Mouse (Mus musculus) MEL (cell line): ENCODE measurements around the gene Nr3c2. TPM values are rescaled to one million over a fixed set of nuclear protein-coding genes. Genes with fewer than 3 reads are reported as not detected.

Experiments used
- DNase-seq: peaks from one replicate; pipeline ENCODE4 v3.0.0; 2011; ENCODE audit warnings: low read depth, low spot score
- H3K27ac ChIP-seq: 2 replicates; pipeline ENCODE4 v1.5.1; 2012; ENCODE audit warnings: low read depth, mild to moderate bottlenecking, control low read depth, low read length, moderate library complexity; ENCODE audit not compliant: control insufficient read depth
- H3K27me3 ChIP-seq, 2 experiments: fragments of 150-350 bp in 1 of 2; sonication (generic) in 1 of 2; 2 replicates each; pipeline ENCODE4 v1.6.1; 2012; ENCODE audit warnings: low read length in 2 of 2, mild to moderate bottlenecking in 2 of 2, improper control_type of control experiment in 1 of 2, moderate library complexity in 1 of 2; ENCODE audit not compliant: insufficient read depth in 2 of 2, control insufficient read depth in 1 of 2
- H3K36me3 ChIP-seq, 2 experiments: 2 replicates each; pipeline ENCODE4 v1.6.1; 2012 to 2014; ENCODE audit warnings: low read length in 2 of 2, improper control_type of control experiment in 1 of 2, inconsistent platforms in 1 of 2, mild to moderate bottlenecking in 1 of 2; ENCODE audit not compliant: insufficient read depth in 2 of 2, control insufficient read depth in 1 of 2
- H3K4me1 ChIP-seq, 2 experiments: fragments of 150-350 bp in 1 of 2; sonication (generic) in 1 of 2; 2 replicates each; pipeline ENCODE4 v1.6.1; 2012; ENCODE audit warnings: low read length in 2 of 2, improper control_type of control experiment in 1 of 2, mild to moderate bottlenecking in 1 of 2; ENCODE audit not compliant: insufficient read depth in 2 of 2, control insufficient read depth in 1 of 2
- H3K4me3 ChIP-seq, 2 experiments: fragments of 150-350 bp in 1 of 2; sonication (generic) in 1 of 2; 2 replicates each; pipeline ENCODE4 v1.5.1; 2012; ENCODE audit warnings: low read depth in 2 of 2, low read length in 2 of 2, mild to moderate bottlenecking in 2 of 2, moderate library complexity in 2 of 2, control low read depth in 1 of 2, improper control_type of control experiment in 1 of 2; ENCODE audit not compliant: control insufficient read depth in 1 of 2, insufficient read depth in 1 of 2
- H3K79me2 ChIP-seq: 2 replicates; pipeline ENCODE4 v1.6.1; 2012; ENCODE audit warnings: mild to moderate bottlenecking, low read length, moderate library complexity; ENCODE audit not compliant: control insufficient read depth, poor library complexity, insufficient read depth
- H3K9ac ChIP-seq: 2 replicates; pipeline ENCODE4 v1.6.1; 2012; ENCODE audit warnings: low read depth, mild to moderate bottlenecking, control low read depth, low read length, moderate library complexity; ENCODE audit not compliant: control insufficient read depth, poor library complexity, severe bottlenecking
- H3K9me3 ChIP-seq: fragments of 150-350 bp; sonication (generic); replicated peaks from 2 replicates; pipeline ENCODE4 v1.6.1; 2012; ENCODE audit warnings: mild to moderate bottlenecking, low read length, improper control_type of control experiment, moderate library complexity; ENCODE audit not compliant: insufficient read depth
- BHLHE40 ChIP-seq: IDR thresholded peaks from 2 replicates; pipeline ENCODE4 v1.6.1; 2012; ENCODE audit warnings: low read depth, mild to moderate bottlenecking, inconsistent platforms, low read length, improper control_type of control experiment, borderline replicate concordance
- CHD1 ChIP-seq: IDR thresholded peaks from 2 replicates; pipeline ENCODE4 v1.6.1; 2012; ENCODE audit warnings: low read depth, mild to moderate bottlenecking, inconsistent platforms, low read length, improper control_type of control experiment
- CHD2 ChIP-seq: IDR thresholded peaks from 2 replicates; pipeline ENCODE4 v1.6.1; 2011; ENCODE audit warnings: low read length, improper control_type of control experiment
- CTCF ChIP-seq, 3 experiments: IDR thresholded peaks in 2 of 3; conservative IDR thresholded peaks in 1 of 3; 2 replicates each; pipeline ENCODE4 v1.5.1; 2011 to 2012; ENCODE audit warnings: low read length in 3 of 3, low read depth in 2 of 3, mild to moderate bottlenecking in 2 of 3, improper control_type of control experiment in 1 of 3, inconsistent platforms in 1 of 3, mixed read lengths in 1 of 3, moderate library complexity in 1 of 3; ENCODE audit not compliant: control insufficient read depth in 1 of 3, insufficient read depth in 1 of 3, poor library complexity in 1 of 3, severe bottlenecking in 1 of 3
- E2F4 ChIP-seq: IDR thresholded peaks from 2 replicates; pipeline ENCODE4 v1.6.1; 2011; ENCODE audit warnings: low read depth, low read length, improper control_type of control experiment, borderline replicate concordance
- ELF1 ChIP-seq: IDR thresholded peaks from 2 replicates; pipeline ENCODE4 v1.6.1; 2014; ENCODE audit warnings: low read depth, mild to moderate bottlenecking, inconsistent platforms, low read length, improper control_type of control experiment, moderate library complexity
- ETS1 ChIP-seq: IDR thresholded peaks from 2 replicates; pipeline ENCODE4 v1.6.1; 2012; ENCODE audit warnings: low read depth, mild to moderate bottlenecking, inconsistent platforms, low read length, improper control_type of control experiment, moderate library complexity
- GABPA ChIP-seq: IDR thresholded peaks from 2 replicates; pipeline ENCODE4 v1.6.1; 2012; ENCODE audit warnings: low read depth, mild to moderate bottlenecking, inconsistent platforms, low read length, improper control_type of control experiment, moderate library complexity
- GATA1 ChIP-seq: IDR thresholded peaks from 2 replicates; pipeline ENCODE4 v1.6.1; 2011; ENCODE audit warnings: low read depth, low read length, improper control_type of control experiment
- HCFC1 ChIP-seq: IDR thresholded peaks from 2 replicates; pipeline ENCODE4 v1.6.1; 2012; ENCODE audit warnings: low read depth, mild to moderate bottlenecking, inconsistent platforms, low read length, improper control_type of control experiment, moderate library complexity
- JUND ChIP-seq: IDR thresholded peaks from 2 replicates; pipeline ENCODE4 v1.6.1; 2011; ENCODE audit warnings: low read depth, mild to moderate bottlenecking, improper control_type of control experiment, low read length
- KAT2A ChIP-seq: conservative IDR thresholded peaks from 2 replicates; pipeline ENCODE4 v1.6.1; 2012; ENCODE audit warnings: low read depth, low read length, improper control_type of control experiment, inconsistent platforms
- MAFK ChIP-seq: IDR thresholded peaks from 2 replicates; pipeline ENCODE4 v1.6.1; 2011; ENCODE audit warnings: low read depth, mild to moderate bottlenecking, low read length, improper control_type of control experiment, borderline replicate concordance
- MAX ChIP-seq: IDR thresholded peaks from 2 replicates; pipeline ENCODE4 v1.6.1; 2011; ENCODE audit warnings: low read length, improper control_type of control experiment
- MAZ ChIP-seq: IDR thresholded peaks from 2 replicates; pipeline ENCODE4 v1.6.1; 2012; ENCODE audit warnings: low read depth, mild to moderate bottlenecking, inconsistent platforms, low read length, improper control_type of control experiment
- MYC ChIP-seq: IDR thresholded peaks from 2 replicates; pipeline ENCODE4 v1.6.1; 2011; ENCODE audit warnings: low read depth, mild to moderate bottlenecking, low read length, improper control_type of control experiment, moderate library complexity
- POLR2A ChIP-seq, 2 experiments: IDR thresholded peaks; 2 replicates each; pipeline ENCODE4 v1.6.1; 2011 to 2012; ENCODE audit warnings: low read length in 2 of 2, mild to moderate bottlenecking in 2 of 2, control low read depth in 1 of 2, improper control_type of control experiment in 1 of 2, low read depth in 1 of 2, moderate library complexity in 1 of 2; ENCODE audit not compliant: control insufficient read depth in 1 of 2, insufficient read depth in 1 of 2, poor library complexity in 1 of 2
- POLR2AphosphoS2 ChIP-seq: IDR thresholded peaks from 2 replicates; pipeline ENCODE4 v1.6.1; 2011; ENCODE audit warnings: low read length, improper control_type of control experiment
- UBTF ChIP-seq: IDR thresholded peaks from 2 replicates; pipeline ENCODE4 v1.6.1; 2012; ENCODE audit warnings: low read depth, mild to moderate bottlenecking, inconsistent platforms, low read length, improper control_type of control experiment, moderate library complexity, borderline replicate concordance; ENCODE audit not compliant: insufficient read depth
- USF2 ChIP-seq, 2 experiments: IDR thresholded peaks; 2 replicates each; pipeline ENCODE4 v1.6.1; 2011 to 2012; ENCODE audit warnings: improper control_type of control experiment in 2 of 2, low read length in 2 of 2, borderline replicate concordance in 1 of 2, inconsistent platforms in 1 of 2, low read depth in 1 of 2, mild to moderate bottlenecking in 1 of 2; ENCODE audit not compliant: insufficient read depth in 1 of 2
- ZC3H11A ChIP-seq: IDR thresholded peaks from 2 replicates; pipeline ENCODE4 v1.6.1; 2012; ENCODE audit warnings: low read depth, mild to moderate bottlenecking, inconsistent platforms, low read length, improper control_type of control experiment
- ZNF384 ChIP-seq: IDR thresholded peaks from 2 replicates; pipeline ENCODE4 v1.6.1; 2012; ENCODE audit warnings: low read depth, mild to moderate bottlenecking, inconsistent platforms, low read length, improper control_type of control experiment
- polyA plus RNA-seq, 2 experiments: library from polyadenylated mRNA; stranded (reverse) in 1 of 2; unstranded in 1 of 2; fragments of >175 nt in 1 of 2; fragments of >200 nt in 1 of 2; gene quantifications; 2 replicates each; pipeline versions ENCODE4 v1.2.1 to v1.2.4; 2012; ENCODE audit warnings: low replicate concordance in 2 of 2, low read depth in 1 of 2; ENCODE audit not compliant: insufficient read length in 2 of 2, insufficient read depth in 1 of 2, missing spikeins in 1 of 2
- total RNA-seq: library from RNA; depleted of rRNA; stranded (reverse); fragments of 300-350 nt; gene quantifications from 2 replicates; pipeline ENCODE4 v1.2.3, GENCODE M21; 2012

Gene Nr3c2
- total and polyA plus RNA-seq, 3 experiments, result 1.0 to 1.5 TPM; not detected in 1

- Histone ChIP-seq H3K9me3 (no peaks in the 10 kb centered on the region), H3K79me2 (no peaks in the 10 kb centered on the region), H3K4me3 (no peak overlapping the region), H3K9ac (no peak overlapping the region), H3K27ac (no peak overlapping the region), H3K4me1 (no peaks in the 10 kb centered on the region), H3K27me3 (no peaks in the 10 kb centered on the region), H3K36me3 (peaks cover 0 to 5% of the 10 kb centered on the region in 2 experiments; a peak in 1 of 4 replicates)
- TF ChIP-seq CHD2 (no peak), MAZ (no peak), ZC3H11A (no peak), USF2 (IDR thresholded peaks at IDR 0.05; ENCODE audit: borderline replicate concordance in 1 of 2, insufficient read depth in 1 of 2, low read depth in 1 of 2, low read length in 2 of 2) (no peak), BHLHE40 (no peak), MAX (no peak), E2F4 (no peak), POLR2AphosphoS2 (no peak), KAT2A (no peak), GABPA (no peak), ELF1 (no peak)
- no peak for DNase-seq
Observed at GRCm38 (mm10) chr8:77096721-77097120, 197.5 kb downstream of the Nr3c2 start.

- Histone ChIP-seq H3K4me3 (no peak overlapping the region), H3K27me3 (no peaks in the 10 kb centered on the region)
- TF ChIP-seq MYC (no peak), CHD1 (no peak), BHLHE40 (no peak), POLR2A (IDR thresholded peaks at IDR 0.05; ENCODE audit: control insufficient read depth in 1 of 2, insufficient read depth in 1 of 2, low read depth in 1 of 2, low read length in 2 of 2, poor library complexity in 1 of 2) (no peak), JUND (no peak), UBTF (no peak), MAFK (no peak), USF2 (IDR thresholded peaks at IDR 0.05; ENCODE audit: borderline replicate concordance in 1 of 2, insufficient read depth in 1 of 2, low read depth in 1 of 2, low read length in 2 of 2) (no peak), ZNF384 (no peak), ETS1 (no peak), GABPA (no peak), POLR2AphosphoS2 (no peak), KAT2A (no peak), GATA1 (no peak), CTCF (IDR thresholded peaks at IDR 0.05 in 2 of 3, conservative IDR thresholded peaks at IDR 0.05 in 1 of 3; ENCODE audit: control insufficient read depth in 1 of 3, insufficient read depth in 1 of 3, low read depth in 2 of 3, low read length in 3 of 3, poor library complexity in 1 of 3, severe bottlenecking in 1 of 3) (no peak), ZC3H11A (no peak), HCFC1 (no peak)
Observed at GRCm38 (mm10) chr8:77098101-77098500, 198.9 kb downstream of the Nr3c2 start.

More at GRCm38 (mm10) chr8:77098101-77098500, 198.9 kb downstream of the Nr3c2 start:
- Histone ChIP-seq H3K9me3 (no peaks in the 10 kb centered on the region), H3K79me2 (no peaks in the 10 kb centered on the region), H3K4me1 (no peaks in the 10 kb centered on the region), H3K9ac (no peak overlapping the region), H3K27ac (no peak overlapping the region), H3K36me3 (peaks cover 0 to 5% of the 10 kb centered on the region in 2 experiments; a peak in 1 of 4 replicates)
- DNase-seq, result no peak
